Mouse (Mus musculus) naive thymus-derived CD4-positive, alpha-beta T cell, adult 5 months (primary cell): ENCODE data around the gene Snrpc. TPM values are rescaled to one million over a fixed set of nuclear protein-coding genes. Genes with fewer than 3 reads are reported as not detected.

Experiments used
- polyA plus RNA-seq: library from polyadenylated mRNA; unstranded; fragments of 100-300 nt; shearing (Covaris generic); gene quantifications from one replicate; pipeline ENCODE4 v1.2.1, GENCODE M21; 2017

The Snrpc gene
- polyA plus RNA-seq = 123 TPM

DNA sequence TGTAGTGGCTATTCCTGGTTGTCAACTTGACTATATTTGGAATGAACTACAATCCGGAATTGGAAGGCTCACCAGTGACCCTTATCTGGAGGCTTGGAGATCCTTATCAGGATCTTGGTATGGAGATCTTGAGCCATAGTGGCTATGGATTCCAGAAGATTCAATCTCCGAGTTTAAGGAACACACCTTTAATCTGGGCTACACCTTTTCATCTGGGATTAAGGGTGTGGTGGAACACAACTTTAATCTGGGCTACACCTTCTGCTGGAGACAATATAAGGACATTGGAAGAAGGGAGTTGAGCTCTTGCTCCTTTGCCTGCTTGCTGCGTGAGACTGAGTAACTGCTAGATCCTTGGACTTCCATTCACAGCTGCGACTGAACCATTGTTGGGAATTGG lies at the start of gene Snrpc:
Gene Snrpc, plus strand, starts transcription at position 301 of the 400 bp plus-strand sequence.

DNA sequence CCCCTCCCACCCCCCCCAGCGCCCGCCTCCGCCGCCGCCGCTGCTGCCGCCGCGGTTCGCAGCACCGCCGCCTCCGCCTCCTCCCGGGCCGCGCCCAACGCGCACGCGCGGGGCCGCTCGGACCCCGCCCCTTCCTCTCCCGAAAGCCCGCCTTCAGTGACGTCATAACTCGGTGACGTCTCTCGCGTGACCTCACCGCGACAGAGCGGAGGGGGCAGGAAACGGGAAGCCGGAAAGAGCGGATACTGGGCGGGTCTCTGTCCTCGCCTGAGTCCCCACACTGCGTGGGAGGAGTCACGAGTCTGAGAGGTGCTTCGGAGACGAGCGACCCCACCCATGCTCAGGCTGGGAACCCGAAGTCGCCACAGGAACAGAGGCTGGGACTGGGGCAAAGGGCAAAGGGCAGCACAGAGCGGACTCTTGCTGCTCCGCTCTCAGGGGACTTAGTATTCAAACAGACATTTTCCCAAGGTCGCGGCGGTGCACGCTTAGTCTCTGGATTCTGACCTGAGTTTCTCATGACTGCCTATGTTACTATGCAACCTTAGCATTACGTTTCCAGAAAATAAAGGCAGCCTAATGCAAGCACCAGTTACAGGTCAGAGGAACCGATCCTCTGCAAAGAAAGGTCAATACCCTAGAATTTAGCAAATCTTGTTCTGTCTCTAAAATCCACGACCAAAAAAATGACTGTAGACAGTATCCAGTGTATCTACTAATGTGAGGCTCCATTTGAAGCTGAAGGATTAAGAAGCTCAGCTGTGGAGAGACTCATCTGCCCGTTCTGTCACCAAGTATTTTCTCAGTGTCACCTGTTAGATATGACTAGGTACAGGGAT lies 17.2 kb upstream of the Snrpc start, which contains the start of gene D17Wsu92e:
Gene D17Wsu92e, minus strand, starts transcription at position 81 of the 839 bp plus-strand sequence.

DNA sequence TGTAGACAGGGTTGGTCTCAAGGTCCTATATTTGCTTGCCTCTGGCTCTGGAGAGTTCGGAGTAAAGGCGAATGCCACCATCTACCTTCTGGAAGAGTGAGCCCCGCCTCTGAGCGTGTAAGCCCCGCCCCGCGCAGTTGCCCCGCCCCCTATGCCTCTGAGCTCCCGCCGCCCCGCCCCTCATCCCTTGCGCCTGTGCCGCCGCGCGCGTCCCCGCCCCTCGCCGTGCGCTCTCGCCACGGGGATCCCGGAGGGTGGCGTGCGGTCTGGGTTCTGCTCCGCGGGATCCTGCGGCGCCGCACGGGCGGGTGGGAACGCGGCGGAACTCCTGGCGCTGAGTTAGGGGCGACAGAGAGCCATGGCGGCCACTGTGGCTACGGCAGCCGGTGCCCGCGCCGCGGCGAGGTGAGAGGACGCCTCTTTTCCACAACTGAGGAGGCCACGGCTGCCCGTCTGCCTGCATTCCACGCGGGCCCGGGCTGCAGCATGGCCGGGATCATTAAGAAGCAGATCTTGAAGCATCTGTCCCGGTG lies 18.4 kb downstream of the Snrpc start, which contains the start of gene Uhrf1bp1:
Gene Uhrf1bp1, plus strand, starts transcription at position 177 of the 533 bp plus-strand sequence.

Other genes starting within 250 kb of the Snrpc start
- 78.3 TPM for gene Nudt3, start 214.7 kb upstream of the Snrpc start, polyA plus RNA-seq
- not detected for gene RPS10-NUDT3, start 202.9 kb upstream of the Snrpc start, polyA plus RNA-seq
- 1,396 TPM for gene Rps10, start 201.5 kb upstream of the Snrpc start, polyA plus RNA-seq
- gene Pacsin1, start 182.6 kb upstream of the Snrpc start, polyA plus RNA-seq = 56.2 TPM
- not detected for gene Spdef, start 109.2 kb upstream of the Snrpc start, polyA plus RNA-seq
- gene D17Wsu92e, start 17.5 kb upstream of the Snrpc start, polyA plus RNA-seq = 34.7 TPM
- 0.88 TPM for gene Uhrf1bp1, start 18.3 kb downstream of the Snrpc start, polyA plus RNA-seq
- 18.3 TPM for gene Anks1, start 71.2 kb downstream of the Snrpc start, polyA plus RNA-seq
- gene Taf11, start 71.7 kb downstream of the Snrpc start, polyA plus RNA-seq = 20.6 TPM
- 0.80 TPM for gene Tcp11, start 242.5 kb downstream of the Snrpc start, polyA plus RNA-seq